Mouse (Mus musculus) CH12.LX (cell line): ENCODE measurements around the gene Cenpa.

ENCODE experiments used
- CHD2 ChIP-seq: IDR thresholded peaks from 2 replicates; pipeline ENCODE4 v1.6.1; 2011; ENCODE audit warnings: low read length, improper control_type of control experiment
- CTCF ChIP-seq, 2 experiments: IDR thresholded peaks in 1 of 2; conservative IDR thresholded peaks in 1 of 2; 2 replicates each; pipeline ENCODE4 v1.5.1; 2011 to 2012; ENCODE audit warnings: low read depth in 2 of 2, low read length in 2 of 2, improper control_type of control experiment in 1 of 2, inconsistent platforms in 1 of 2, mild to moderate bottlenecking in 1 of 2, moderate library complexity in 1 of 2
- EP300 ChIP-seq: IDR thresholded peaks from 2 replicates; pipeline ENCODE4 v1.6.1; 2011; ENCODE audit warnings: low read length, improper control_type of control experiment
- ETS1 ChIP-seq: conservative IDR thresholded peaks from 2 replicates; pipeline ENCODE4 v1.6.1; 2012; ENCODE audit warnings: low read depth, mild to moderate bottlenecking, inconsistent platforms, low read length, improper control_type of control experiment, moderate library complexity
- JUND ChIP-seq: conservative IDR thresholded peaks from 2 replicates; pipeline ENCODE4 v1.6.1; 2011; ENCODE audit warnings: low read depth, low read length, improper control_type of control experiment
- MYC ChIP-seq: IDR thresholded peaks from 2 replicates; pipeline ENCODE4 v1.6.1; 2011; ENCODE audit warnings: low read depth, mild to moderate bottlenecking, improper control_type of control experiment, low read length
- NELFE ChIP-seq: IDR thresholded peaks from 2 replicates; pipeline ENCODE4 v1.6.1; 2011; ENCODE audit warnings: low read depth, low read length, improper control_type of control experiment
- PAX5 ChIP-seq: IDR thresholded peaks from 2 replicates; pipeline ENCODE4 v1.6.1; 2012; ENCODE audit warnings: low read length, inconsistent platforms, mixed read lengths
- POLR2A ChIP-seq: IDR thresholded peaks from 2 replicates; pipeline ENCODE4 v1.6.1; 2011; ENCODE audit warnings: low read depth, mild to moderate bottlenecking, improper control_type of control experiment, low read length
- POLR2AphosphoS2 ChIP-seq: IDR thresholded peaks from 2 replicates; pipeline ENCODE4 v1.6.1; 2011; ENCODE audit warnings: low read depth, low read length, improper control_type of control experiment
- RCOR1 ChIP-seq: conservative IDR thresholded peaks from 2 replicates; pipeline ENCODE4 v1.6.1; 2012; ENCODE audit warnings: low read depth, mild to moderate bottlenecking, inconsistent platforms, low read length, improper control_type of control experiment
- TCF12 ChIP-seq: IDR thresholded peaks from 2 replicates; pipeline ENCODE4 v1.6.1; 2014; ENCODE audit warnings: low read depth, mild to moderate bottlenecking, inconsistent platforms, low read length, improper control_type of control experiment
- UBTF ChIP-seq: IDR thresholded peaks from 2 replicates; pipeline ENCODE4 v1.6.1; 2012; ENCODE audit warnings: low read depth, mild to moderate bottlenecking, inconsistent platforms, low read length, improper control_type of control experiment, moderate library complexity
- ZKSCAN1 ChIP-seq: IDR thresholded peaks from 2 replicates; pipeline ENCODE4 v1.6.1; 2012; ENCODE audit warnings: low read depth, inconsistent platforms, low read length, improper control_type of control experiment, borderline replicate concordance

- TF ChIP-seq POLR2A = no peak
- no peak for TF ChIP-seq CTCF (conservative IDR thresholded peaks at IDR 0.05 in 1 of 2, IDR thresholded peaks at IDR 0.05 in 1 of 2; ENCODE audit: low read depth in 2 of 2, low read length in 2 of 2)
- TF ChIP-seq JUND = no peak
- TF ChIP-seq POLR2AphosphoS2 = no peak
- TF ChIP-seq NELFE = no peak
- no peak for TF ChIP-seq ETS1
- TF ChIP-seq MYC = no peak
- TF ChIP-seq UBTF = no peak
- no peak for TF ChIP-seq EP300
- TF ChIP-seq RCOR1 = no peak
- no peak for TF ChIP-seq CHD2
- no peak for TF ChIP-seq ZKSCAN1
- TF ChIP-seq TCF12 = no peak
- no peak for TF ChIP-seq PAX5
Measured at GRCm38 (mm10) chr5:30721935-30722334, 55.4 kb downstream of the Cenpa start.
